Mouse (Mus musculus) cerebellum, adult 2 months (tissue): ENCODE results near the gene Samm50. TPM values are rescaled to one million over a fixed set of nuclear protein-coding genes. Genes with fewer than 3 reads are reported as not detected.

ENCODE experiments used
- DNase-seq, 2 experiments: peaks; one replicate each; pipeline ENCODE4 v3.0.0; 2021
- H3K27ac ChIP-seq: fragments of 200-500 bp; 2 replicates; pipeline ENCODE4 v1.5.1; 2012; ENCODE audit warnings: low read length, control low read depth, inconsistent platforms; ENCODE audit not compliant: insufficient read depth
- H3K27me3 ChIP-seq: fragments of 200-500 bp; 2 replicates; pipeline ENCODE4 v1.6.1; 2012; ENCODE audit warnings: inconsistent platforms, mild to moderate bottlenecking, low read length, moderate library complexity; ENCODE audit not compliant: control insufficient read depth, insufficient read depth
- H3K4me1 ChIP-seq: fragments of 200-500 bp; 2 replicates; pipeline ENCODE4 v1.6.1; 2011; ENCODE audit warnings: low read length; ENCODE audit not compliant: control insufficient read depth, insufficient read depth
- H3K4me3 ChIP-seq: fragments of 200-500 bp; replicated peaks from 2 replicates; pipeline ENCODE3; 2011; ENCODE audit warnings: mild to moderate bottlenecking, low read depth, low read length, control low read depth; ENCODE audit not compliant: insufficient read depth
- CTCF ChIP-seq: fragments of 200-500 bp; IDR thresholded peaks from 2 replicates; pipeline ENCODE4 v1.5.1; 2011; ENCODE audit warnings: low read depth, mild to moderate bottlenecking, control low read depth, low read length, moderate library complexity, borderline replicate concordance; ENCODE audit not compliant: insufficient read depth
- POLR2A ChIP-seq: fragments of 200-500 bp; IDR thresholded peaks from 2 replicates; pipeline ENCODE4 v1.6.1; 2011; ENCODE audit warnings: low read length, control low read depth, borderline replicate concordance; ENCODE audit not compliant: insufficient read depth
- WGBS: fragments of 180-500 bp; shearing (Covaris S2); methylation state at CpG from one replicate; pipeline ENCODE4 v1.1.7; 2018; 5-methylcytosine and 5-hydroxymethylcytosine counted together
- polyA plus RNA-seq: library from polyadenylated mRNA; depleted of rRNA; stranded (reverse); fragments of >200 nt; gene quantifications from 2 replicates; pipeline ENCODE4 v1.2.3, GENCODE M21; 2012

The Samm50 gene
- polyA plus RNA-seq, 1 experiment, result 56.4 TPM

- WGBS, result 86% methylated on average over 8 of the region's 8 CpGs
- no peaks in the 10 kb centered on the region for H3K4me1 ChIP-seq
- TF ChIP-seq POLR2A (no peak), CTCF (no peak)
- H3K27me3 ChIP-seq, result no peaks in the 10 kb centered on the region
- H3K4me3 ChIP-seq, result no peak overlapping the region
- no peak overlapping the region for H3K27ac ChIP-seq
- DNase-seq, result no peak
Measured at GRCm38 (mm10) chr15:84196486-84197165, 4.6 kb downstream of the Samm50 start.

- Histone ChIP-seq H3K4me1 (no peaks in the 10 kb centered on the region), H3K27me3 (no peaks in the 10 kb centered on the region), H3K27ac (no peak overlapping the region), H3K4me3 (no peak overlapping the region)
- WGBS, result 95% methylated on average over 4 of the region's 4 CpGs
- no peak for DNase-seq
- no peak for TF ChIP-seq POLR2A
- TF ChIP-seq CTCF, result no peak
Measured at GRCm38 (mm10) chr15:84207327-84207726, 15.3 kb downstream of the Samm50 start.

GRCm38 (mm10) chr15:84209517-84210412 is 17.7 kb downstream of the Samm50 start:
- TF ChIP-seq POLR2A, result no peak
- TF ChIP-seq CTCF, result no peak
- no peak for DNase-seq
- Histone ChIP-seq H3K27ac (no peak overlapping the region), H3K27me3 (no peaks in the 10 kb centered on the region), H3K4me1 (no peaks in the 10 kb centered on the region), H3K4me3 (no peak overlapping the region)
- WGBS, result 81% methylated on average over 11 of the region's 11 CpGs

GRCm38 (mm10) chr15:84210461-84210860 is 18.4 kb downstream of the Samm50 start:
- 93% methylated on average over 13 of the region's 13 CpGs for WGBS
- no peaks in the 10 kb centered on the region for H3K4me1 ChIP-seq
- no peak for DNase-seq
- H3K27me3 ChIP-seq, result no peaks in the 10 kb centered on the region
- TF ChIP-seq POLR2A (no peak), CTCF (no peak)
- H3K4me3 ChIP-seq, result no peak overlapping the region
- no peak overlapping the region for H3K27ac ChIP-seq

- WGBS, result 83% methylated on average over 13 of the region's 13 CpGs
- TF ChIP-seq CTCF, result no peak
- no peak for TF ChIP-seq POLR2A
- Histone ChIP-seq H3K27me3 (no peaks in the 10 kb centered on the region), H3K4me3 (no peak overlapping the region), H3K4me1 (no peaks in the 10 kb centered on the region), H3K27ac (no peak overlapping the region)
- no peak for DNase-seq
Measured at GRCm38 (mm10) chr15:84210941-84211340, 18.9 kb downstream of the Samm50 start.

- Histone ChIP-seq H3K27ac (no peak overlapping the region), H3K4me3 (no peak overlapping the region), H3K27me3 (no peaks in the 10 kb centered on the region), H3K4me1 (peaks cover 1% of the 10 kb centered on the region; the same call in 1 of the 2 replicates)
- TF ChIP-seq CTCF (no peak), POLR2A (no peak)
- DNase-seq, result no peak
- 69% methylated on average over 4 of the region's 4 CpGs for WGBS
Measured at GRCm38 (mm10) chr15:84211564-84211963, 19.5 kb downstream of the Samm50 start.

- TF ChIP-seq POLR2A (no peak), CTCF (peak; percentile 100)
Measured at GRCm38 (mm10) chr15:84212031-84212755, 20.2 kb downstream of the Samm50 start.

More at GRCm38 (mm10) chr15:84212031-84212755, 20.2 kb downstream of the Samm50 start:
- H3K4me1 ChIP-seq, result peaks cover 5% of the 10 kb centered on the region; the same call in 1 of the 2 replicates
- 28% methylated on average over 6 of the region's 6 CpGs for WGBS
- DNase-seq, result peak; percentile 73 to 88
- no peaks in the 10 kb centered on the region for H3K27me3 ChIP-seq
- H3K4me3 ChIP-seq, result no peak overlapping the region
- no peak overlapping the region for H3K27ac ChIP-seq
